Mouse (Mus musculus) megakaryocyte progenitor cell, adult 5-6 weeks (primary cell): ENCODE measurements around the gene Lsm14a. TPM values are rescaled to one million over a fixed set of nuclear protein-coding genes. Genes with fewer than 3 reads are reported as not detected.
"Not testable (repeated sequence)": the region's sequence is repeated elsewhere in the genome, so short reads cannot be mapped to it uniquely, and the experiment has no call there.

Experiments
- ATAC-seq: replicated peaks from 2 replicates; pipeline ENCODE4 v1.8.0; 2016; ENCODE audit warnings: mild to moderate bottlenecking, moderate TSS enrichment, inconsistent platforms; ENCODE audit not compliant: poor library complexity
- total RNA-seq, 2 experiments: library from RNA; stranded (forward) in 1 of 2; stranded (reverse) in 1 of 2; fragments of 157-497, 149-512 nt in 1 of 2; fragments of 200-1000 nt in 1 of 2; gene quantifications; 2 replicates each; pipeline versions ENCODE4 v1.2.3 to v1.2.4; 2015 to 2017

The Lsm14a gene
- total RNA-seq, 2 experiments from 2014 or later = 51.3 to 104 TPM

DNA sequence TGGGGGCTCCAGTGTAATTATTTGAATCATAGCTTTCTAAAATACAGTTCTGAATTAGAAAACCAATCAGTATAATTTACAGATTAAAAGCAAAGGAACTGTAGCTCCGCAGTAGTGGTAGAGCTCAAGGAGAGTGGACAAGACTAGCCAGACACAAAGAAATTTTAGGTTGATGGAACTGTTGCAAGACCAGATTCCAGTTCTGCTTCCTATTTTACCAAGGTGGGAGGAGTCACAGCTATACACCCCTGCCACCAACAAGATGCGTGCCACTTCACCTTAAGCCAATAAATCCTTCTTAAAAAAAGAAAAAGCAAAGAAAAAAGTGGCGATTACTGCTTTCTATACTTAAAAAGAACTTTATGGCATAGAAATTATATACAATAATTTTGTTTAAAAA, 12.8 kb downstream of the Lsm14a start:
- ATAC-seq = peak; percentile 76

DNA sequence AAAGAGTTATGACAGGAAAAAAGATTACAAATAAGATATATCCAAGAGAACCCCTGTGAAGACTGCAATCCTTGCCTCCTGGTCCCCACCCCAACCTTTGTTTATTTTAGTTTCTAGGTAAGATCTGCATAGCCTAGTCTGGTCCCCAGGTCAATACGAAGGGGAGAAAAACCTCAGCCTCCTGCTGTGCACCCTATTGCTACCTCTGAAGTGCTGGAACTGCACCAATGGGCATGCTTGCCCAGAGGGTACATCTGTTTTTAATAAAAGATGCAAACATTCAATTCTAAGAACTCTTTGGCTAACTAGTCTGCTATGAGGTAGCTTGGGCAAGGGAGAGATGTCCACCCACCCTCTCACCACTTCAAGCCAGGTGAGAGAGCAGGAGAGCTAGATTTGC, 19.2 kb downstream of the Lsm14a start:
- ATAC-seq = no peak

DNA sequence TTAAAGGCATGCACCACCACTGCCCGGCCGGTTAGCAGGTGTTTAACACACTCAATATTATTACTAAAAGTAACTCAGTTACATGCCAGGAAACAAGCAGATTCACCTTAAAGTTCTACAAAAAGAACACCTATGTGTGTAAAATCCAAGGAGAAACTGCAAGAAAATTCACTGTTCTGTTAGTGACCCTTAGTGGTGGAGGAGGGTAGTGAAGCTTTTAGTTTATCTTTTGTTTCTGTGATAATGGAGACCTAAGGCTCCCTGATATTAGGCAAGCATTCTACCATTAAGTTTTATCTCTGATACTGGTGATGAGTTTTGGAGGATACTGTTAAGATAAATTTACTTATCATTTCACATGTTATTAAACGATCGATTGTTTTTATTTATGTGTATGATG, 37.5 kb downstream of the Lsm14a start:
- ATAC-seq = peak; percentile 81

DNA sequence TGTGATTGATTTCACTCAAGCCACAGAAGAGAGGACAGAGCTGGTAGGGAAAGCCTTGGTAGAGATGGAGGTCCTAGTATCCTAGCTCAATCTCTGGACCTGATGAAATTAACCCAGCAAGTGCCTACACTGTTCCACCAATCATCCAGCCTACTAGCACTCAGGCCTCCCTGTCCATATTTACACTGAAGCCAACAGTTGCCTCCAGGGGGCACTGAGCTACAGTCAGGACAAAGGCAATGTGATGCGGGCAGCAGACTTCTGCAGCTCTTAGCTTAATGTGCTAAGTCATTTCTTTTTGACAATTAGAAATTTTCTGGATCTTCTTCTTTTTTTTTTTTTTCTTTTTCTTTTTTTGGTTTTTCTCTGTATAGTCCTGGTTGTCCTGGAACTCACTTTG, 41.1 kb downstream of the Lsm14a start:
- ATAC-seq = peak; percentile 80

DNA sequence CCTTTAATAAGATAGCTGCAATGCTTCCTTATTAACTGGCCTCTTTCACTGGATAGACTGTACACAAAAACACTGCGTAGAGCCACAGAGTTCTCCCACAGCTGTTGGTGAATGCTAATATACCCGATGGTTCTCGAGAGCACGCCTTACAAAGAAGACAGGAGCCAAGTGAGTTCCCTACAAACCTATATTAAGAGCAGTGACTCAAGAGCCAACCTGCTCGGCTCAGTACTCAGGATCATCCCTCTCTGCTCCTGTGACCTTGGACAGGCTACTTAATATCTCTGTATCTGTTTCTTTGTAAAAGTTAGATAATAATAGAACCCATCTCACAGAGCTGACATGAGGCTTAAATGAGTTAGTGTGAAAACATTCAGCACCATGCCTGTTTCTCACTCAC, 42.9 kb downstream of the Lsm14a start:
- ATAC-seq = no peak

DNA sequence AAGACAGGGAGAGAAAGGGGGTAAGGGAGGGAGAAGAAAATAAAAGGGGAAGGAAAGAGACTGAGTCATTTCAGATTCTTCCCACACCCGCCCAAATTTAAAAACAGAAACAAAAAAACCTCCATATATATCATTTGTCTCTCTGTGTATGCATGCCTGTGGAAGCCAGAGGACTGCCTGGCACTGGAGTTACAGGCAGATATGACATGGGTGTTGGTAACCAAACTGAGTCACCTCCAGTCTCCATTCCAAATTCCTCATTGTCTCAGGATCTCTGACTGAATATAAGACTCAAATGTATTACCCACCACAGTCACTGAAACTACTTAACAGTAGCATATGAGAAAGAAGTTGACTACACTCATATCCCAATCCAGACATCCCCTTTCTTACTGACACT, 45.1 kb downstream of the Lsm14a start:
- no peak for ATAC-seq

DNA sequence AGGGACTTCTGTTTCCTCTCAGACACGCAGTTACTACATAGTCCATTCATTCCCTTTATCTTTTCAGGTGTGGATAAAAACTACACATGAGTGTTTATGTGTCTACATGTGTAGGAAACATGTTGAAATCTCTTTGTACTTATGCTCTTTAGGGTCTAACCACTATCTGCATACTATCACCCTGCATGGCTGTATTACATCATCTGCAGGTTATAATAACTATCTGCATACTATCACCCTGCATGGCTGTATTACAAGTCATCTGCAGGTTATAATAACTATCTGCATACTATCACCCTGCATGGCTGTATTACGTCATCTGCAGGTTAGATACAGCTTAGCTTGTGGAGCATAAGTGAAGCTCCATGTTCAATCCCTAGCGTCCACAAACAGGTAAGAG, 46.1 kb downstream of the Lsm14a start:
- ATAC-seq = no peak

DNA sequence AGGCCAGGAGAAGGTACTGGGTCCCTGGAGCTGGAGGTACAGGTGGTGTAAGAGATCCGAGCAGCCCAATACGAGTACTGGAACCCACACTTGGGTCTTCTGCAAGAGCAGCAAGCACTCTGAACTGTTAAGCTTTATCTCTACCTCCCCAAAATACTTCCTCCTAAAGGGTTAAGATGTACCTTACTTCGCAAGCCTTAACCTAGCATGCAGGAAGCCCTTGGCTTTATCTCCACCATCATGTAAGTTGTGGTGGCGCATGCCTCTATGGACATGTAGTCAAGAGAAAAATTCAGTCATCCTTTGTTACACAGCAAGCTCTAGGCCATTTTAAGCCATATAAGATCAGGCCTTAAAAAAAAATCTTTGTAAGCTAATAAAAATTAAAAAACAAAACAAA, 46.6 kb downstream of the Lsm14a start:
- peak; percentile 36; the same call in 1 of the 2 replicates for ATAC-seq

DNA sequence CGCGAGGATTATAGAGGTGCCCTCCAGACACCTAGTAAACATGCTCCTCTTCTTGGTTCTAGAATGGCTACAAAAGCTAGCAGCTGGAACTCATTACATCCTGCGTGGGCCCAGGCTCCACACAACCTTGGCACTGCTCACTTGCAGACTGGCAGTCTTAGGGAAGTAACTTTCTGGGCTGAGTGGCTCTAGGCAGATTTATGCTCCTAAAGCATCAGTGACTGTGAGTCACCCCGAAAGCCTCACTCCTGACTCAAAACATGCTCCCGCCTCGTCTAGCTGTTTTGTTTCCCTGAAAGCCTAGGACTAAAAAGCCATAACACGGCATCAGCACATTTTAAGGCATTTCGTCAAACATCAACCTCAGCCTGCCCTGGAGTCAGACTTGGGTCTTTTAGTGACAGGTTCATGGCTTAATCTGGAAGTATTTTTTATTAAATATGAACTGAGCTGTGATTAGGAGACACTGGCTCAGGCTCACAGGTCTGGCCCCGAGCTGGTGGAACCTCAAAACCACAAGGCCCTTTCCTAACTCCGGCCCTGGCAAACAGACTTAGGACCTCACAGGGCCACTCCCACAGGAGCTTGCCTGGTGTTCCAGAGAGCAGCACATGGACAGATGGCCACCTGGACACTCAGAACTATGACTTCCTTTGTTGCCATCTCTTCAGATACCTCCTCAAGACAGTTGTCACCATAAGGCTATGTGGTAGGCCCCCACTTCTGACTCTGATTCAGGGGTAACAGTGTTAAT, 50.9 kb downstream of the Lsm14a start:
- no peak for ATAC-seq

DNA sequence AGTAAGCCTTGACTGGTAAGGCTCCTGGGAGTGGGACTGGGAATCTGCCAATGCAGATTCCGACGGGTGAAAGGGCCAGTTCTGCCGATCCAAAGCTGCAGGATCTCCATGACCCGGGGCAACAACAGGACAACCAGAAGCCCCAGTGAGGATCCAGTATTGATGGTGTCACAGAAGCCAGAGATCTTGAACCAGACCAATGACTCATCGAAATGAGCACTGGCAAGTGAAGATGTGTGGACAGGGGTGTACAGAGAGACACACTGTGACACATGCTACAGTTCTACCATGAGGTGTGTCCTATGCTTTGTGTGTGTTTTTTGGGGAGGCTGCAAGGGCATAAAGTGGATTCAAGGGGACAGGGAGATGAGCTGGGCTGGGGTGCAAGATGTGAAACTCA, 52.3 kb downstream of the Lsm14a start:
- ATAC-seq = no peak

DNA sequence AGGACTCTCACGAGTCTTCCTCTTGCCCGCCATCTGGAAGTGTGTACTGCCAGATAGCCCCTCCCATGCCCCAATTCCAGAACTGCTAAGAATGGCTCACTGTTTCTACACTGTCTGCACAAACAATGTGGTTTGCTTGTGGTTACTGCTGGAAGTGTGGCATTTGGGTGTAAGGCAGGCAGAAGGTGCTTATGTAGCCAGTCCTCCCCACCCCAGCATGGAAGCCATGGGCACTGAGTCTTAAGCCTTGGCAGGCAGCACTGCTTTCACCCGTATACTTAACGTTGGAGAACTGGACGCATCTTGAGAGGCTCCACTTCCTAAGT, 54.0 kb downstream of the Lsm14a start:
- peak; percentile 21; the same call in 1 of the 2 replicates for ATAC-seq

DNA sequence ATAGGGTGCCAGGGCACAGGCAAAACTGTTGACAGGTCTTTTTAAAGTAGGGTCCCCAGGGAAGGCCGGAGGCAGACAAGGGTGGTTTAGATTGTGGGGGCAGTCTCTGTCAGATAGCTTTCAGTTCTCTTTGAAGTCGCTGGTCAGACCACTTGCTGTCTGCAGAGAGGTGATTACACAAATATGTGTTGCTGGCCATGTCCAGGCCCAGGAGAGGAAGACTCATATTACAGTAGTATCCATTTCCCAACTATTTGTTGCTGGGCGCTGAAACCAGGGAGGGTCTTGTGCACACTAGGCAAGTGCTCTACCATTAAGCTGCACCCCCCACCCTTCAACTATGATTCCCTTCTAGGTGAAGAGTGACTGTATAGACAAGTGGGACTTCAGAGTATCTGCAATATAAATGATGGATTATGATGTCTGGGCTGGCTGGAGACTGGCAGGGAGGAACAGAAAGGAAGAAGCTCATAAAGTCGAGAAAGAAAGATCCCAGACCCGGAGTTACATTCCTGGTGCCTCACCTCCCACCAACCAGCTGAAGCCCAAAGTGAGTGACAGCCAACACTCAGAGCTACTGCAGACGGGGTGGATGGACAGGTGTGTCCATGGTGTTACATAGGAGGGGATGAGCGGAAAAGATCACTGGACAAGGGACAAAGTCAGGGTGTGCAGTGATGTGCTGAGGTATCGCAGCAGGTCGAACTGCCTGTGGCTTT, 54.5 kb downstream of the Lsm14a start:
- ATAC-seq = no peak; the same call in 1 of the 2 replicates

DNA sequence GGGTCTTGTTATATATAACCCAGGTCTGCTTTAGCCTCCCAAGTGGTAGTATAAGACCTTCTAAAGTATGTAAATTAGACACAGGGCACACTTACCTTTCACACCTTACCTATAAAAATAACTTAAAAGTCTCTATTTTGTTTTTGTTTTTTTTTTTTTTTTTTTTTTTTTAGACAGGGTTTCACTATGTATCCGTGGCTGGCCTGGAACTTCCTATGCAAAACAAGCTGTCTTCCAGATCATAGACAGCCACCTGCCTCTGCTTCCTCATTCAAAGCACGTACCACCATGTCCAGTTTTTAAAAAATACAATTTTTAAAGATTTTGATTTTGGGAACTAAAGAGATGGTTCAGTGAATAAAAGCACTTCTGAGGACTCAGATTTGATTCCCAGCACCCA, 55.8 kb downstream of the Lsm14a start:
- no peak for ATAC-seq

DNA sequence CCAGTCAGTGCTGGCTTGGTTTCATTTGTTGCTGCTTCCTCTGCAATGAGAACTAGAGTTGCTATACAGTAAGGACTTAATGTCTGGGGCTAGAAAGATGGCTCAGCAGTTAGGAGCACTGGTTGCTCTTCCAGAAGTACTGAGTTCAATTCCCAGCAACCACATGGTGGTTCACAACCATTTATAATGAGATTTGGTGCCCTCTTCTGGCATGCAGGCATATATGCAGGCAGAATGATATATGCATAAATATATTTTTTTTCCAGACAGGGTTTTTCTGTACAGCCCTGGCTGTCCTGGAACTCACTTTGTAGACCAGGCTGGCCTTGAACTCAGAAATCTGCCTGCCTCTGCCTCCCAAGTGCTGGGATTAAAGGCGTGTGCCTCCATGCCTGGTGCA, 56.6 kb downstream of the Lsm14a start:
- ATAC-seq = not testable (repeated sequence)

DNA sequence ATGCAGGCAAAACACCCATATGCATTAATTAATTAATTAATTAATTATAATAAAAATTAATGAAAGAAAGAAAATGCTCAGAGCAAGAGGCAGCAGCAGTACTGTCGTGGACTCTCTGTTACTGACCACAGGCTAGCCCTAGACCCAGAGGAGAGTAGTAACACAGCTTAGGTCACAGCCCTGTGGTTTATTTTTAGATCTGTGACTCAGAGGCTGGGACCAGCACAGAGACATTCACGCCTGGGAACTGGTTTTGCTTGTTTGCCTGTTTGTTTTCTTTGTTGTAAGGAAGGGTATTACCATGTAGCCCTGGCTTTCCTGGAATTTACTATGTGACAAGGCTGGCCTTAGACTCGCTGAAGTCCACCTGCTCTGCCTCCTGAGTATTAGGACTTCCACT, 65.6 kb downstream of the Lsm14a start:
- no peak for ATAC-seq

DNA sequence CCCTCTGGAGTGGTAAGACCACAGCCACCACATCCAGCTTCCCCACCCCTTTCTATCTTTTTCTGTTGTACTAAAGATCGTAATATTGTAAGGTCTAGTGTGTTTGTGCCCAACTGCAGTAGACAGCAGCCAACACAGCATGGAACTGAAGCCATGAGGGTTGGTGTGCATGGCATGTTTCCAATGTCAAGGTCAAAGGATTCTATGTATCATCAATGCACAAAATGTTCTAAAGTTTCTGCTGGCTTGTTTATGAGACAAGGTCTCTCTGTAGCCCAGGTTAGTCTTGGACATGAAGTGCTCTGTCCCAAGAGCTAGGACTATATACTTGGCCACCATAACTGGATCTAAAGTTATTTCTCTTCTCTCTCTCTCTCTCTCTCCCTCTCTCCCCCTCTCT, 68.3 kb downstream of the Lsm14a start:
- no peak for ATAC-seq

DNA sequence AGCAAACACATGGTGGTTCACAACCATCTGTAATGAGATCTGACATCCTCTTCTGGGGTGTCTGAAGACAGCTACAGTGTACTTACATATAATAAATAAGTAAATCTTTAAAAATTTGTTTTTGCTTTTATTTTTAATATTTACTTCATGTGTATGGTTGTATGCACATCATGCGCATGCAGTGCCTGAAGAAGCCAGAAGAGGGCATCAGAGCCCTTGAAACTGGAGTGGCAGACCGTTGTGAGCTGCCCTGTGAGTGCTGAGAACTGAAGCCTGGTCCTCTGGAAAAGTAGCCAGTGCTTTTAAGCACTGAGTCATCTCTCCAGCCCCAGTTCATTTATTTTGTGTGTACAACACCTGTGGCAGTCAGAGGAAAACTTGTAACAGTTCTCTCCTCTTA, 69.1 kb downstream of the Lsm14a start:
- no peak; the same call in 1 of the 2 replicates for ATAC-seq

DNA sequence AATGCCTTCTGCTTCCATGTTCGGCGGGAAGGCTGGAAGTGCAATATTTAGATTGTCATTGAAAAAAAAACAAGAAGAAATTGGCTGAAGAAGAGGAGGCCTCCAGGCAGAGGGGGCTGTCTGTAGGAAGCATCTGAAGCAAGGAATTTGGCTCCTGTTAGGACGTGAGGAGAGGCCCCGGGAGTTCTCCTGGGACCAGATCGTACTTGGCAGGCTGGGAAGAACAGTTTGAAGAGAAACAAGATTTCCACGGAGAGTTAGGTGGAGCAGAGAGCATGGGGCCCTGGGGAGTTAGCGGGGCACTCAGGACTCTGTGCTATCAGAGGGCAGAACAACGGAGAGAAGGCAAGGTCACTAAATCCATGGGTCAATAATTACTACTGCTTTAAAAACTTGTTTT, 69.8 kb downstream of the Lsm14a start:
- ATAC-seq = no peak

DNA sequence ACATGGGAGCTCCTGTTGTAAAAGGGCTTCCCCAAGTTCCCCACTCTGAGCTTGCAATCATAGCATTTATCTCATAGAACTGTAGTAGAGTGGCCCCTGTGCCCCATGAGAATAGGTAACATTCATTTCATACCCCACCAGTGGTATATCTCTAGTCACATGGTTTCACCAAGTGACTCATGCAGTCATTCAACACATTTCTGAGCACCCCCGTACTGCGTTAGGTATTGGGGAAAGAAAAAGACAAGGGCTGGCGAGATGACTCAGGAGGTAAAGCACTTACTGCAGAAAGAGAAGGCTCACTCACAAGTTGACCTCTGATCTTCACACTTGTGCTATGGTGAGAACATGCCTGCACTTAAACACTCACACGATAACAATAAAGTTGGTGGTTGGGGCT, 71.2 kb downstream of the Lsm14a start:
- ATAC-seq = no peak

DNA sequence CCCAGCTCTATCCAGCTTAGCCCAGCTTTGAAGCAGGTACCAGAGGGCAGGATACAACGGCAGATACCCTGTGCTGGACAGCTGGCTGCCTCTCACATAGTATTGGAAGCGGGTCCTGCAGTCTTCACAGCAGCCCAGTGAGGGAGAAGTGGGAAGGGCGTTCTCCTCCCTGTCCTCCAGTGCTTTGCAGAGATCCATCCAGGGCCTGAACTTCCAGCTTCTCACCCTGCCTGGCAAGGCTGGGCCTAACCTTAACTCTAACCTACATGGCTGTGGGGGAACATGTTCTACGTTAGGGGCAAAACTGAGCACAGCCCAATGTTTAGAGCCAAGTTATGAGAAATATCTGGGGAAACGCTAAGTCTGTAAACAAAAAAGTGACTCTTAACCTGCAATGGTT, 72.0 kb downstream of the Lsm14a start:
- no peak for ATAC-seq

DNA sequence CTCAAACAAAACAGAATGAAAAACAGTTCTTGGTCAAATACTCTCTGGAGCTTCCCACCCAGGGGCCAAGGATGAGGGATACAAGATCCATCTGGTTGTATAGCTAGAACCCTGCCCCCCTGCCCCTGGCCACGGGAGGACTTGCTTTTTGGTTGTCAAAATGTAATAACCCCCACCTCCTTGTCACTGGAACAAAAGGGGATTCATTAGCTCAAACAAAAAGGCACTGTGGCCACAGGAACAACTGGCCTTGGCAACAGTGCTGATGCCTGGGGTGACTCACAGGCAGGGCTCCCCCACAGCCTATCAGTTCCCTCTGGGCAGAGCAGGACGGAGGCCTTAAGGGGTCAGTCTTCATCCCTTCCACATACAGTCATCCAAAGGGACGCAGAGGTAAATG, 73.2 kb downstream of the Lsm14a start:
- peak; percentile 11; the same call in 1 of the 2 replicates for ATAC-seq

DNA sequence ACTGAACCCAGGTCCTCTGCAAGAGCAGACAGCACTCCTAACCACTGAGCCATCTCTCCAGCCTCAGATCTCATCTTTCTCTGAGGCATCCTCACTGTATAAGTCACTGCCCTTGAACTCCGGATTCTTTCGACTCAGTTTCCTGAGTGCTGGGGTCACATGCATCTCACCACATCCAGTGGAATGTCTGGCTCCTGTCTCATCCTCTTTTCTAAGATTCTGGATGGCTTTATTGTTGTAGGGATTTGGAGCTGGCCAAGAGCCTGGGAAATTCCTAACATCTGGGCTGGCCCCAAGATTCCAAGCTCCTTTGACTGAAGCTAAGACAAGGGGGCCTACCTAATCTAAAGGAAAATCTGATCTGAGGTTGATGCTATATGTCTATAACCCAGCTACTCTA, 74.0 kb downstream of the Lsm14a start:
- ATAC-seq = no peak
